Mouse (Mus musculus) kidney, embryonic 14.5 days (tissue): ENCODE data around the gene Mief1. TPM values are rescaled to one million over a fixed set of nuclear protein-coding genes. Genes with fewer than 3 reads are reported as not detected.

Source experiments
- ATAC-seq: fragments of 200-750 bp; cut with Nextera tagmentation; 2 replicates; pipeline ENCODE4 v1.8.0; 2017; ENCODE audit warnings: moderate number of reproducible peaks, mild to moderate bottlenecking, moderate TSS enrichment, moderate library complexity; ENCODE audit not compliant: low FRiP score, low TSS enrichment
- H3K27ac ChIP-seq: fragments of 300-500 bp; sonication (generic); 2 replicates; pipeline ENCODE4 v1.5.1; 2014; ENCODE audit warnings: low read depth, mild to moderate bottlenecking, low read length, moderate library complexity, mixed read lengths
- H3K27me3 ChIP-seq: fragments of 300-500 bp; sonication (generic); 2 replicates; pipeline ENCODE4 v1.6.1; 2014; ENCODE audit warnings: mild to moderate bottlenecking, low read length; ENCODE audit not compliant: control insufficient read depth, insufficient read depth
- H3K36me3 ChIP-seq: fragments of 300-500 bp; sonication (generic); 2 replicates; pipeline ENCODE4 v1.6.1; 2014; ENCODE audit warnings: low read length, mixed read lengths; ENCODE audit not compliant: control insufficient read depth, insufficient read depth
- H3K4me1 ChIP-seq: fragments of 300-500 bp; sonication (generic); 2 replicates; pipeline ENCODE4 v1.6.1; 2014; ENCODE audit warnings: low read length, mixed read lengths; ENCODE audit not compliant: control insufficient read depth, insufficient read depth
- H3K4me2 ChIP-seq: fragments of 300-500 bp; sonication (generic); replicated peaks from 2 replicates; pipeline ENCODE4 v1.6.1; 2014; ENCODE audit warnings: low read depth, mild to moderate bottlenecking, low read length
- H3K4me3 ChIP-seq: fragments of 300-500 bp; sonication (generic); 2 replicates; pipeline ENCODE4 v1.5.1; 2014; ENCODE audit warnings: mild to moderate bottlenecking, low read length
- H3K9ac ChIP-seq: fragments of 300-500 bp; sonication (generic); 2 replicates; pipeline ENCODE4 v1.6.1; 2014; ENCODE audit warnings: low read depth, mild to moderate bottlenecking, low read length, moderate library complexity
- H3K9me3 ChIP-seq: fragments of 300-500 bp; sonication (generic); 2 replicates; pipeline ENCODE4 v1.6.1; 2016; ENCODE audit warnings: low read length; ENCODE audit not compliant: control insufficient read depth
- WGBS: fragments of 180-500 bp; shearing (Covaris S2); extraction: QIAGEN DNeasy Blood & Tissue Kit; methylation state at CpG from one replicate; pipeline ENCODE4 v1.1.7; 2014; 5-methylcytosine and 5-hydroxymethylcytosine counted together
- polyA plus RNA-seq: library from polyadenylated mRNA; unstranded; fragments of >200 nt; fragmentation: Nextera tagmentation; extraction: Ambion mirVana; gene quantifications from 2 replicates; pipeline ENCODE4 v1.2.1, GENCODE M21; 2014

The Mief1 gene
- polyA plus RNA-seq, 1 experiment from 2014 or later, result 37.0 TPM

DNA sequence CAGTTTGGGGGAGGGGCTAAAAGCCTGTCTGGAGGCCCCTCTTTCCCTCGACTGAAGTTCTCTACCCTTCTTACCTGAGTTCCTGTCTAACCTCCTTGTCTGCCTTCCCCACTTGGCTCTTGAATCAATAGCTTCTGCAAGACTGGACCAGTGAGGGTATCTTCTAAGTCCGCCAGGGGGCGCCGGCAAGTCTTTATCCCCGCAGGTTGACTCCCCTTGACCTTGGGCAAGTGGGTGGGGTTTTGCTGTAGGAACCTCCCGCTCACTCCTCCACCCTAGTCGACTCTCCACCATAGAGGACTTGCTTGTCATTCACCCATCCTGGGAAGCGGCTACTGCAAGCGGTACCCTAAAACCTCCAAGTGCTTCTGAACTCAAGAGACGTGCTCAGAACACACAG is 55.6 kb downstream of the Mief1 start:
- H3K27me3 ChIP-seq, result peaks cover 52% of the 10 kb centered on the region
- H3K9me3 ChIP-seq, result no peaks in the 10 kb centered on the region
- H3K4me2 ChIP-seq, result no peak overlapping the region
- H3K4me1 ChIP-seq, result 0 out of 2 replicates have a peak, but pooled peaks cover 5% of the 10 kb centered on the region
- no peak overlapping the region for H3K9ac ChIP-seq
- H3K27ac ChIP-seq, result no peak overlapping the region
- no peaks in the 10 kb centered on the region for H3K36me3 ChIP-seq
- 10% methylated on average over 10 of the region's 10 CpGs for WGBS
- H3K4me3 ChIP-seq, result no peak overlapping the region
- ATAC-seq, result no peak

DNA sequence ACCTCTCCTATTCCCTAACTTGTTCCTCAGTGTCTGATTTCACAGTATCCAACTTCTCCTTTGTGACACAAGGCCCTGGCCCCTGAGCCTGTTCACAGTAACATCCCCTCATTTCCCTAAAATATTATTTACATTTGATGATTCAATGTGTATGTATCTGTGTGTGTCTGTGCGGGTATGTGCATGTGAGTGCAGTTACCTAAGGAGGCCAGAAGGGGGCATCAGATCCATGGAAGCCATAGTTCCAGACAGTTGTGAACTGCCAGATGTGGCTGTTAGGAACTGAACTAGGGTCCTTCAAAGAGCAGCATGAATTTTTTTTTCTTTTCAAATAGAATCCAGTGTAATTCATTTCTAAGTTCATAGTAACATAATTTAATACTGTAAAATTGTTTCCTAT is 63.3 kb downstream of the Mief1 start:
- no peaks in the 10 kb centered on the region for H3K36me3 ChIP-seq
- no peaks in the 10 kb centered on the region for H3K9me3 ChIP-seq
- H3K27ac ChIP-seq, result no peak overlapping the region
- no peak for ATAC-seq
- no peak overlapping the region for H3K9ac ChIP-seq
- no peaks in the 10 kb centered on the region; the same call in 1 of the 2 replicates for H3K4me1 ChIP-seq
- no peaks in the 10 kb centered on the region for H3K27me3 ChIP-seq
- H3K4me2 ChIP-seq, result no peak overlapping the region
- no peak overlapping the region for H3K4me3 ChIP-seq
- 92% methylated on average over 1 of the region's 1 CpGs for WGBS

Other genes with a start within 250 kb of the Mief1 start
- 5.0 and 5.8 TPM in 2 replicates for gene Pdgfb, start 219.0 kb upstream of the Mief1 start, polyA plus RNA-seq
- gene Syngr1, start 142.7 kb upstream of the Mief1 start, polyA plus RNA-seq, result 9.5 and 11.9 TPM in 2 replicates
- gene Rpl3, start 142.2 kb upstream of the Mief1 start, polyA plus RNA-seq, result 1,350 and 1,409 TPM in 2 replicates
- gene Tab1, start 100.9 kb upstream of the Mief1 start, polyA plus RNA-seq, result 25.3 and 35.2 TPM in 2 replicates
- gene Mgat3, start 60.3 kb upstream of the Mief1 start, polyA plus RNA-seq, result 3.6 and 6.1 TPM in 2 replicates
- not detected in 2 replicates for gene AC140267.1, start 1.8 kb downstream of the Mief1 start, polyA plus RNA-seq
- 131 and 145 TPM in 2 replicates for gene Atf4, start 21.2 kb downstream of the Mief1 start, polyA plus RNA-seq
- gene Rps19bp1, start 30.3 kb downstream of the Mief1 start, polyA plus RNA-seq, result 66.3 and 79.1 TPM in 2 replicates
- 0.09 TPM in 1 of 2 replicates, not detected in the other for gene Cacna1i, start 53.2 kb downstream of the Mief1 start, polyA plus RNA-seq